Mouse (Mus musculus) hematopoietic multipotent progenitor cell, adult 10-12 weeks (in vitro differentiated cells): ENCODE results near the gene Irgm1. TPM values are rescaled to one million over a fixed set of nuclear protein-coding genes. Genes with fewer than 3 reads are reported as not detected.

Source experiments
- polyA plus RNA-seq: library from polyadenylated mRNA; stranded (reverse); fragments of >175 nt; gene quantifications from 2 replicates; pipeline ENCODE4 v1.2.3, GENCODE M21; 2012; ENCODE audit warnings: low replicate concordance

The Irgm1 gene
- polyA plus RNA-seq, result 5.7 and 6.1 TPM in 2 replicates

GRCm38 (mm10) chr11:48871201-48871772, at the start of gene Irgm1:
TSS of gene Irgm1 (minus strand) at chr11:48871683.

GRCm38 (mm10) chr11:48902021-48902420, 30.5 kb upstream of the Irgm1 start, which contains the start of gene Gm5431:
TSS of gene Gm5431 (minus strand) at chr11:48902214.

DNA sequence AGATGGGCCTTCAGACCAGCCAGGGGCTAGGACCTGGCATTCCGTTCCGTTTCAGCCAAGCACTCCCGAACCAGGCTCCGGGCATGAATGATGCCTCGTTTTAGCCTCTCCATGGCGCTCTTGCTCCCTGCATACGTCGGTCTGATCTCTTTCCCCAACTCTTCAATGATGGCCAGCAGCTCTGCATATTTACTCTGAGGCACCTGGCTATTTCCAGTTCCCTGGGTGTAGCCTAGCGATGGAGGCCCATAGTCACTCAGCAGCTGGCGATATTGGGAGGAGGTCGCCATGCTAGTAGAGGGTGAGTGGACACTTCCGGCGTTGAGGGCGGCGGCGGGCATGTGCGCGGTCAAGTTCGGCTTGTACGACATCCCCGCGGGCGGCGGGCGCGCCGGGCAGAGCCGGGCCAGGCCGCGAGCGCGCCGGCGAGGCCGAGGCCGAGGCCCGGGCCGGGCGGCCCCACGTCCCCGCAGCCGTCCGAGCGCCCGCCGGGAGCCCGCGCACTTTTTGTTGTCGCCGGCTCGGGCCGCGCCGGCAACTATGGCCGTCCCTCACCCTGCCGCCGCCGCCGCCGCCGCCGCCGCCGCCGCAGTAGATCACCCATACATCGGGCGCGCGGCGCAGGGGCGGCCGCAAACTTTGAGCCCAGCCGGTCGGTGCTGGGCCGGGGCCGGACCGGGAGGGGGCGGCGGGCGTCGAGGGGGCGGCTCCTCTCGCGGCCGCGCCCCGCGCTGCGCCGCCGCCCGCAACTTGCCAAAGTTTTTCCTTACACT, 45.3 kb downstream of the Irgm1 start, which contains the start of the genes Trim7 and Gm12184:
TSS of gene Trim7 (plus strand) at position 162 of the 773 bp plus-strand sequence.
TSS of gene Gm12184 (minus strand) at position 677 of the 773 bp plus-strand sequence.

DNA sequence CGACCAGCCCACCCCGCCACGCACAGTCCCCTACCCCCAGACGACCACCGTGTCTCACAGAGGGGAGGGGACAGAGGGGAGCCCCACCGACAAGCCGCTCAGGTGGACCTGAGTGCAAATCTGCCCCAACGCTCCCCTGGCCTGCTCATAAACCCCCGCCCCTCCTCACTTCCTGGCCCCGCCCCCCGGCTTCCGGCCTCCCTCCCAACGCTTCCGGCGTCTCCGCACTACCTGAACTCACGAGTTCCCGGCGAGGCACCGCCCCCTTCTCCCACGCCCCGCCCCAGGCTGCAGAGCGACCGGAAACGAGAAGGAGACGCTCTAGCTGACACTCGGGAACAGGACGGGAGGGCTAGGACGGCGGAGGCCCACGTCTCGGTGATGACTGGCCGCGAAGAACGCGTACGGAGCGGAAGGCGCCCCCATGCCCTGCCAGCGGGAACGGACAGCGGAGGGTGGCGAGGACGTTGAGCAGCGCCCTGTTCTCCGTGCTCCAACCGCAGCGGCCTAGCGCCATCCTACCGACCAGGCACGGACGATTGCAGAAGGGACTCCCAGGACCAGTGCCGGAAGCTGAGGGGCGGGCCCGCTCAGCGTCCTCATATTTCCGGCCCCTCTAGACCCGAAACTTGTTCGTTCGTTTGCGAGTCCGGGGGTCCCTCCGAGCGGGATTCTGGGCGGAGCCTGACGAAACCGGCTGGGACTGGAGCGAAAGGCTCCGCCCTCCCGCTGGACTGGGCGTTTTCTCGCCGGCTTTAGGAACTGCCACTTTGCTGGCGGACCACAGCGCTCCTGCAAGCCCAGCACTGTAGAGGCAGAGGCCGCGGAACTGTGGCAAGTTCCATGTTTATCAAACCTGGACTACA, 54.5 kb downstream of the Irgm1 start, which contains the start of gene Trim41:
TSS of gene Trim41 (minus strand) at position 554 of the 866 bp plus-strand sequence.

Other genes starting within 250 kb of the Irgm1 start
- gene Rack1, start 71.4 kb downstream of the Irgm1 start, polyA plus RNA-seq, result 358 and 3,878 TPM in 2 replicates
- 42.0 and 70.1 TPM in 2 replicates for gene Trim41, start 54.3 kb downstream of the Irgm1 start, polyA plus RNA-seq
- 60.8 and 116 TPM in 2 replicates for gene Trim7, start 45.5 kb downstream of the Irgm1 start, polyA plus RNA-seq
- 18.1 and 57.7 TPM in 2 replicates for gene Gm12184, start 45.0 kb downstream of the Irgm1 start, polyA plus RNA-seq
- 0.40 and 0.45 TPM in 2 replicates for gene Gm5431, start 30.5 kb upstream of the Irgm1 start, polyA plus RNA-seq
- 4.0 and 21.9 TPM in 2 replicates for gene Psme2b, start 74.5 kb upstream of the Irgm1 start, polyA plus RNA-seq
- 0.04 and 0.08 TPM in 2 replicates for gene Olfr56, start 107.2 kb upstream of the Irgm1 start, polyA plus RNA-seq
- 6.6 and 11.8 TPM in 2 replicates for gene 9930111J21Rik1, start 107.7 kb upstream of the Irgm1 start, polyA plus RNA-seq
- gene Gm12185, start 120.5 kb upstream of the Irgm1 start, polyA plus RNA-seq, result 0.11 and 0.20 TPM in 2 replicates
- 2.3 and 4.4 TPM in 2 replicates for gene Tgtp1, start 122.5 kb upstream of the Irgm1 start, polyA plus RNA-seq
- gene 9930111J21Rik2, start 179.6 kb upstream of the Irgm1 start, polyA plus RNA-seq, result 9.9 and 21.1 TPM in 2 replicates
- 10.4 and 14.3 TPM in 2 replicates for gene Tgtp2, start 192.5 kb upstream of the Irgm1 start, polyA plus RNA-seq
- 8.0 and 8.1 TPM in 2 replicates for gene Ifi47, start 204.9 kb upstream of the Irgm1 start, polyA plus RNA-seq
- gene Olfr1396, start 243.2 kb upstream of the Irgm1 start, polyA plus RNA-seq, result not detected in 2 replicates